Mouse (Mus musculus) ES-CJ7 (cell line): ENCODE results near the gene Nuak2.

Experiments
- DNase-seq: peaks from one replicate; pipeline ENCODE4 v3.0.0; 2011; ENCODE audit warnings: low read depth, low spot score

Gene Nuak2

GRCm38 (mm10) chr1:132377055-132377365 lies 61.1 kb downstream of the Nuak2 start:
- no peak for DNase-seq

DNA sequence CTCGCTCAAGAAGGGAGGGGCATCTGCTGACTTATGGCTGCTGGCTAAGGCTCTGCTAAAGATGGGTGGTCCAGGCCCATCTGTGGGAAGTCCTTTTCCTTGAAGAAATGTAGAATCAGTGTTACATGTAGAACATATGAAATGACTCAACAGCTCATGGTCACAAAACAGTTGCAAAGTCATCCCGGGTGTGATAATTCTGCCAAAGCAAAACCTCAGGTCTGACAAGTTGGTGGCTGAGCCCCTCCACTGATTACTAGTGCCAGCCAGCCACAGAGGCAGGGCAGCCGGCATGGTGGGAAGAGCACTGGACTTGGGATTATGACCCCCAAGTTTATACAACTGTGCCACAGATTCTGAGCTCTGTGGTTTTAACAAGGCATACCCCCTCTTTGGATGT lies 61.9 kb downstream of the Nuak2 start:
- DNase-seq: no peak

GRCm38 (mm10) chr1:132380550-132381100 lies 64.7 kb downstream of the Nuak2 start:
- DNase-seq: peak; percentile 52

DNA sequence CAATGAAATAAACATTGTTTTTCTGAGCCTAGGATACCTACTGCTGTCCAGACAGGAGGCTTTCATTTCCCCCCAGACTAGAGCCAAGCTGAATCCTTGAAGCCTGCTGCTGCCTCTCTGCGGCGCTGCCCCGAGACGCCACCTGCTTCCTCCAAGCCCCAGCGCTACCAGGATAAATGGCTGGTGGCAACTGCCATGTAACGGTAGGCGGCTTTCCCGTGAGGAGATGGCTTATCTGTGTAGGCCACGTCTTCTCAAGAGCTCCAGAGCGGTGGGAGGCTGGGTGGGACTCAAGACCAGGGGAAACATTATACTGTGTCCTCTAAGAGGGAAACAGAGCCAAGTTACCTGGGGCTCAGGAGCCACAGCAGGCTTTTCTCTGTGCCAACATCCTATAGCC lies 66.0 kb downstream of the Nuak2 start:
- DNase-seq: no peak
